Mouse (Mus musculus) cerebellum, adult 9-10 months (tissue): ENCODE measurements around the gene Rpgrip1l.
A peak's percentile ranks its signal among the peaks of the same experiment; 100 is the strongest.

Experiments used
- DNase-seq: peaks from one replicate; pipeline ENCODE4 v3.0.0; 2022

The Rpgrip1l gene

DNA sequence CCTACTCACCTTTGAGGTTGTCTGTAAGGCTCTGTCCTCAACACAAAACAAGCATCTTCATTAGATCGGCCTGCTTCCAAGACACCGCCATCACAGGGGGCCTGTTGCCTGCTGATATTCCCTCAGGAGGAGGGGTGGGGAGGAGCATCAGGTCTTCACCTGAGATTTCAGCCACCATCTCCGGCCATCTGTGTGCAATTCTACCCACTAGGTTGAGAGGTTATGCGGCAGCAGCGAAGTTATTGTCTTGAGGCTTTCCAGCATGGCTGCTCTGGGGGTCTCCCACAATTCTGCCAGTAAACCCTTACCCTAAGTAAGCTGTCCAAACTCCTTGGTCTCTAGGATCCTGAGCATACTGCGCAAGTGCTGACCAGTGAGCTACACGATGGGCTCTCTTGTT, 113.2 kb downstream of the Rpgrip1l start, which contains the start of gene Aktip:
Aktip (minus strand) TSS at position 101 of the 400 bp plus-strand sequence.
- DNase-seq = no peak

DNA sequence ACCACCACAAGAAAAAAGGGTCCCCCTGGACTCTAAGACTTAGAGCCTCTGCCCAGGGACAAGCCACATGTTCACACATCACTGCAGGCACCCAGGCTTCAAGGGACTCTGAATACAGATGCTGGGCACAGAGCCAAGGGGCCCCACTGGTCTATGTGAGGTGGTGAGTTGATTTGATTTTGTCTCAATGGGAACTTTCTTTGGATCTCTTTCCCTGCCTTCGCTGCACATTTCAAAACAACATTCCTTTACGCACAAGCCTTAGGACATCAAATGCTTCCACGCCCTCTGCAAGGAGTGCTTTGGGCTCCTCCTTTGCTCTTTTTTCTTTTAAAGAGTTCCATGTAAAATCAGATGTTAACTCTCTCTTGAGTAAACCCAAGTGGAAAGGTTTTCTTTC, 115.0 kb downstream of the Rpgrip1l start:
- no peak for DNase-seq

DNA sequence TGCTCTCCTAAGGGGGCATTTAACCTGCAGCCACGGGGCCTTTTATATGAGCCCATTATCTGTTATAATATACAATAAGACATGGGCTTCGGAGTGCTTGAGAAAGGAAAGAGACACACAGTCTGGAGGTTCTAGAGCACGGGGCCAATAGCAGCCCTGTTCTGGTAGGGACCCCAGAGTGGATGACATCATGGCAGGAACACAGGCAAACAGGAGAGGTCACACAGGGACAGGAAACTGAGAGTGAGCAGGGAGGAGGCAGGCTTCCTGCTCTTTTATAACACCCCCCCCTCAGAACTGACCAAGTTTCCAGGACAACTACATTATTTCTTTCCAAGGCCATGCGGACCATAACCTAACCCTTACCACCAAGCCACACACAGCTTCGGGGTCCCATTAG, 115.8 kb downstream of the Rpgrip1l start:
- no peak for DNase-seq

DNA sequence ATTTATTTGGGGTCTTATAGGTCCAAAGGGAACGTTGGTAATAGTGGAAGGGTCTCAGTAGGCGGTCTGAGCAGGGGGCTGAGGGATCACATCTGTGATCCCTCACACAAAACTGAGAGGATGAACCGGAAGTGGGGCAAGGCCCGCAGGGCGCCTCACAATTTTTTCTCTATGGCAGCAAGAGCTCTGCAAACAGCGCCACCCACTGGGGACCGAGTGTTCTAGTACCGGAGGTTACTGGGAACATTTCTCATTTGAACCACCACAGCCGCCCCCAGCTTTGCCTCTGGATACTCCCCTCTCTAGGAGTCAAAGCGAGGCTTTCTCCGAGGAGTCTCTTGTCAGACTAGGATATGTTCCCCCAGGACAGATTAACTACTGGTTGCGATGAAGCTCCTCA, 116.4 kb downstream of the Rpgrip1l start:
- DNase-seq = no peak

DNA sequence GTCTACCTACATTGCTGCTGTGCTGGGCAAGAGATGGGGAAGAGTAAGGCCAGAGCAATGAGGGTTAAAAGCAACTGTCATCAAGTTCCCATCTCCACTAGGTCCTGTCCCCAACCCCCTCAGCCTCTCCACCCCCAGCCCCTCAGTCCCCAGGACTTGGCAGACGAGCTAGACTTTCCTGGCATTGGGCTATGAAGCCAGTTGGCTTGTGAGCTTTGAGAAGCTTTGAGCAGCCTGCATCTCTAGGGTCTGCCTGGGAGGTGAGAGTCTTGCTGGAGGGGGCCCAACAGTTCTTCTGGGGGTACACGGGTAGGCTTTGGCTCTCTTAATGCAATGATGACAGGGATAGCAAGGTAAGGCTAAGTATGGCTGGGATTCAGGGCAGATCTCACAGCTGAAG, 119.0 kb downstream of the Rpgrip1l start:
- DNase-seq = no peak

DNA sequence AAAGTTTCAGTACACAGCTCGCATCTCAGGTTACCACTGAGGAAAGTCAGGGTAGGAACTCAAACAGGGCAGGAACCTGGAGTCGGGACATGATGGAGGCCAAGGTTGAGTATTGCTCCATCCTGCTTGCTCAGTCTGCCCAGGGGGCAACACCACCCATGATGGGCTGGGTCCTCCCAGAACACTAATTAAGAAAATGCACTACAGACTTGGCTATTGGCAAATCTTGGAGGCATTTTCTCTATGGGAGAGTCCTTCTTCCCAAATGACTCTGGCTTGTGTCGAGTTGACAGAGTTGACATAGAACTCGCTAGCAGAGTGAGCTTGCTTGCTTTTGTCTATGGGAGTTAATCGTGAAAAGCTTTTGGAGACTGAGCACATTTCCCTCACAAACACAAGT, 120.1 kb downstream of the Rpgrip1l start:
- DNase-seq = no peak

DNA sequence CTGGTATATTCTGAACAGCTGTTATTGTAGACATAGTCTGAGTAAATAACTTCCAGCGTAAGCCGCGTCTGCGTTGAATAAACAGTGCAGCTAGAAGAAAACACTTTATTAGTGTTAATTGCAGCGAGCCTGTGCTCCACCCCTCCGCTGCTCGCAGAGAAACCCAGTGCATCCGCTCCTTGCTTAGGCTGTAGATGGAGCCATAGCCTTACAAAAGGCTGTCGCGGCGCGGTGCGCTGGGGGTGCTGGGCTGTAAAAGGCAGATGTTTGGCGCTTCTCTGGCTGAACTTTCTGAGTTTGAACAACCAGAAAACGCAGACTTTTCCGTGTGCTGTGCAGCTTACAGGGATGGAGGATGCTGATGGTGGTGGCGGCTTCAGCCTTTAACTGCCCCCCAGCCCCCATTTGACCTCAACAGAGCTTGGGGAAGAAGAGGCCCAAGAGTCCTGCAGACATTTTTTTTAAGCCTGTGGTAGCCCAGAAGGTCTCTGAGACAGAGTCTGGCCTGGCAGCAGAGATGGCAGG, 122.2 kb downstream of the Rpgrip1l start:
- peak; percentile 5 for DNase-seq

DNA sequence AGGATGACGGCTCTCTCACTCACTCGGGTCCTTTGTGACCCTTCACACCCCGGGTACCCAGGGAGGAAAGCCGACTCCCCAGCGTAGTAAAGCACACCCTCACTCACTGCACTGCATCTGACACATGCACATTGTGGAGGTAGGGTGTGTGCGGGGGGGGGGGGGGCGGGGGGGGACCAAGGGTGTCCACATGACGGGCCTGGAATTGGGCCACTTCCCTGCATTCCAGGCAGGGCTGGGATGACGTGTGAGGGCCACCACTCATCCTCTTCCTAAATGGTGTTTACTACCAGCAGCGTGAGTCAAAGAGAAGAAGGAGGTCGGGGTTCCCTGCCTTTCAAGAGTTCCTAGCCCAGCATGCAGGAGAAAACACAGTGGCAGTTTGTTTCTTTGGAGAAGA, 124.9 kb downstream of the Rpgrip1l start:
- DNase-seq = no peak

DNA sequence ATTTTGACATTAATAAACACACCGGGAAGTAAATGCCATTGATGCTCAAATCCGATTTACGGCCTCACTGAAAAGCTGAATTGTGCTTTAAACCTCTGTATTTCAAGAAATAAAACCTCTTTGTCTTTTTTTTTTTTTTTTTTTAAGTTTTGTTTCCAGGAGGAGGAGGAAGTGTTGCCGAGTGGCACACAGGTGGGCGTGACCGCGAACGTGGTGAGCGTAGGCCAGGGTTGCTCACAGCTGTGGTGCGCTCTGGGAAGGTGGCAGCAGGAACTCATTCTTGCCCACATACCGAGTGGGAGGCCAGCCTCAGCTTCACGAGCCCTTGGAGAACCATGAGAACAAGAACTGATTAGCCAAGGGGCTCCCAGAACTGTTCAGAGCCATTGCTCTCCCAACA, 126.7 kb downstream of the Rpgrip1l start:
- no peak for DNase-seq

DNA sequence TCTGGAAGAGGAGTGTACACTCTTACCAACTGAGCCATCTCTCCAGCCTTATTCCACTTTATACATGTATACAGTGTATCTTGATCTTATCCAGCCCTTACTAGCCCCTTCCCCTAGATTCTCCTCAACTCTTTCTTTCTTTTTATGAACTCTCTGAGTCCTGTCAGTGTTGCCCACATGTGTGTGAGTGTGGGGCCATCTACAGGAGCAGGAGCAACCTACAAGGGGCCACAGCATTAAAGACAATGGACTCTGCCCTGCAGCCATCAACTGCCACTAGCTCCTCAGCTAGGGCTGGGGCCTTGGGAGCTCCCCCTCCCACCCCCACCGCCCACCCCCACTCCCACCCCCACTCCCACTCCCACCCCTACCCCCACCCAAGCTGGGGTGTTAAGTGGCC, 135.4 kb downstream of the Rpgrip1l start:
- no peak for DNase-seq

DNA sequence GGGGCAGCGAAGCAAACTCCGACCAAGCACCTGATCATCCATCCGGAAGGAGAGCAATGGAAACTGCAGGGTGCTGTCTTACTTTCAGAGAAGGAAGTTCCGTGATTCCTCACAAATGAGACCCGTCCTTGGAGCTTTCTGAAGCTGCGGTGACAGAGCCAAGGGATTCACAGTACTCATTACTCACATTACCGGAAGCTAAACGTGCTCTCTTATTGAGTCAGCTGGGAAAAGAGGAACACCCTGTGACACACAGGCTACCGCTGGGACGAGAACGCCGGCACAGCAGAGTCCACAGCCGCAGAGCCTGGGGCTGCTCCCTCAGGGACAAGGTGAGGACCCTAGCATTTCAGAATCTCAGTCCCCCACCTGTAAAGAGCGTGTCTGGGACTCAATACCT, 136.9 kb downstream of the Rpgrip1l start:
- DNase-seq = no peak

DNA sequence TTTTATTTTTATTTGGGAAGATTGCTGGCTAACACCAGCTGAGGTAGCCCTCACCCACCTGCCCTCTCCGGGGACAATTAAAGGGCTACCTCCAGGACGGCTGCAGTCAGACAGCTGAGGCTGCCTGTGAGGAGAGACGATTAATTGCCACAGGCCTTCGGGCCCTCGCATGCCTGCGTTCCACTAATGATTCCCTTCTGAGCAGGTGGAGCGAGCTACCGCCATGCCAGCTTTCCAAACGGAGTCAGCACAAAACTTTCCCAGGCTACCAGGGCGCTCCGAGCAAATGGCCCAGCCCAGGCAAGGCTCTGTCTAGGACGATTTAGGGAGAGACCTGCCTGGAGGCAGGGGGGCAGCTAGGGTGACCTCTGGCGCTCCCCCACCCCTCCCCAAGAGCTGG, 141.5 kb downstream of the Rpgrip1l start:
- no peak for DNase-seq

DNA sequence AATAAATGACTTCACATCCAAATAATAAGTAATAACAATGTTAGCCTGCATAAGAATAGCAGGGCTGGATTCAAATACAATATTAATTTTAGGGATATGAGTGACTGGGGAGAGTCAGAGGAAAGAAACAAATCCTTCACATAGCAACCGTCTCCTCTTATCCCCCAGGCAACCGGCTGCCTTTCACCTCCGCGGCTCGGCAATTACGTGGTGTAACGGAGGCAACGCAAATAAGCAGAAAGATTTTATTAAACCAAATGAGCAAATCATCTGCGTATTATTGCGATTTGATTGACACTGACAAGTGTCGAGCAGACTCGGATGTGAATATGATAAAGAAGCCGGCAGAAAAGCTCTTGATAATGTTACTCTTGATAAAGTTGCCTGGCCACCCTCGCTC, 142.1 kb downstream of the Rpgrip1l start:
- no peak for DNase-seq

DNA sequence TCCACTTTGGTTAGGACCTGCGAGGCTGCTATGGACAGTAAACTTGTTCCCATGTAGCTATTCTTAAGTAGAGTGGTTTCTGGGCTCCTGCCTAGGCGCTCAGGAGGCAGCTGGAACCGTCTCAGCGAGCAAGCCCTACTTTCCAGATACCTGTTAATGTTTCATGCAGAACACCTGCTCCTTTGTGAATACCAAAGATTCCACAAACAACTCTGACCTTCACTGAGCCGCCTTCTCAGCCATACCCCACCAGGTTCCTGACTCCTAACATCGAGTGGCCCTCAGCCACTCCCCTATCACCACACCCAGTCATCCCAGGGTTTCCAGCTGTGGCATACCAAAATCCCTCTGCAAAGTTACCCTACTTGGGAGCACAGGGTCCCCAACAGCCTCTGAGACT, 142.9 kb downstream of the Rpgrip1l start:
- no peak for DNase-seq
